Mouse (Mus musculus): ENCODE measurements around the gene Usp50. TPM values are rescaled to one million over a fixed set of nuclear protein-coding genes. Genes with fewer than 3 reads are reported as not detected.

Usp50 gene
- polyA plus RNA-seq (2012; rRNA removed): 0.23 and 0.35 TPM in 2 replicates

- H3K27me3 ChIP-seq (ENCODE audit: control insufficient read depth, insufficient read depth, low read length): no peaks in the 10 kb centered on the region
- no peak within 1 kb of the TSS for H3K27ac ChIP-seq (ENCODE audit: insufficient read depth, low read length)
- no peak for TF ChIP-seq POLR2A (IDR thresholded peaks at IDR 0.05; ENCODE audit: low read depth, low read length)
- TF ChIP-seq CTCF (IDR thresholded peaks at IDR 0.05; ENCODE audit: extremely low read depth, insufficient read depth, insufficient read length, insufficient replicate concordance): no peak
- no peaks in the 10 kb centered on the region for H3K4me1 ChIP-seq (ENCODE audit: control insufficient read depth, insufficient read depth, insufficient read length)
- no peak within 1 kb of the TSS for H3K4me3 ChIP-seq (ENCODE audit: extremely low read depth, insufficient read depth, insufficient read length)
- DNase-seq (ENCODE audit: low read depth in 1 of 2, low spot score in 2 of 2): no peak
- H3K36me3 ChIP-seq (ENCODE audit: control insufficient read depth, insufficient read depth, low read length): no peaks in the 10 kb centered on the region
- 77% methylated on average over 4 of the region's 4 CpGs for WGBS
Observed at GRCm38 (mm10) chr2:126783370-126783769, at the start of gene Usp50. Gene Usp50, minus strand, starts transcription at chr2:126783470.

GRCm38 (mm10) chr2:126817414-126817813 lies 34.1 kb upstream of the Usp50 start:
- DNase-seq (ENCODE audit: low read depth in 1 of 2, low spot score in 2 of 2): no peak
- peaks cover 25% of the 10 kb centered on the region for H3K36me3 ChIP-seq (ENCODE audit: control insufficient read depth, insufficient read depth, low read length)
- H3K27ac ChIP-seq (ENCODE audit: insufficient read depth, low read length): no peak overlapping the region
- H3K4me1 ChIP-seq (ENCODE audit: control insufficient read depth, insufficient read depth, insufficient read length): no peaks in the 10 kb centered on the region
- TF ChIP-seq CTCF (IDR thresholded peaks at IDR 0.05; ENCODE audit: extremely low read depth, insufficient read depth, insufficient read length, insufficient replicate concordance) (no peak), POLR2A (IDR thresholded peaks at IDR 0.05; ENCODE audit: low read depth, low read length) (no peak)
- 85% methylated on average over 2 of the region's 2 CpGs for WGBS
- no peaks in the 10 kb centered on the region for H3K27me3 ChIP-seq (ENCODE audit: control insufficient read depth, insufficient read depth, low read length)
- no peak overlapping the region for H3K4me3 ChIP-seq (ENCODE audit: extremely low read depth, insufficient read depth, insufficient read length)

- Histone ChIP-seq H3K4me3 (ENCODE audit: extremely low read depth, insufficient read depth, insufficient read length) (no peak overlapping the region), H3K27ac (ENCODE audit: insufficient read depth, low read length) (no peak overlapping the region), H3K36me3 (ENCODE audit: control insufficient read depth, insufficient read depth, low read length) (peaks cover 26% of the 10 kb centered on the region), H3K27me3 (ENCODE audit: control insufficient read depth, insufficient read depth, low read length) (no peaks in the 10 kb centered on the region), H3K4me1 (ENCODE audit: control insufficient read depth, insufficient read depth, insufficient read length) (no peaks in the 10 kb centered on the region)
- TF ChIP-seq POLR2A (IDR thresholded peaks at IDR 0.05; ENCODE audit: low read depth, low read length): no peak
- TF ChIP-seq CTCF (IDR thresholded peaks at IDR 0.05; ENCODE audit: extremely low read depth, insufficient read depth, insufficient read length, insufficient replicate concordance): no peak
- 84% methylated on average over 4 of the region's 4 CpGs for WGBS
- DNase-seq (ENCODE audit: low read depth in 1 of 2, low spot score in 2 of 2): no peak
Observed at GRCm38 (mm10) chr2:126816644-126817347, 33.5 kb upstream of the Usp50 start.

GRCm38 (mm10) chr2:126815822-126816221 lies 32.6 kb upstream of the Usp50 start:
- Histone ChIP-seq H3K27me3 (ENCODE audit: control insufficient read depth, insufficient read depth, low read length) (no peaks in the 10 kb centered on the region), H3K27ac (ENCODE audit: insufficient read depth, low read length) (no peak overlapping the region), H3K4me3 (ENCODE audit: extremely low read depth, insufficient read depth, insufficient read length) (no peak overlapping the region), H3K36me3 (ENCODE audit: control insufficient read depth, insufficient read depth, low read length) (peaks cover 26% of the 10 kb centered on the region), H3K4me1 (ENCODE audit: control insufficient read depth, insufficient read depth, insufficient read length) (no peaks in the 10 kb centered on the region)
- no peak for DNase-seq (ENCODE audit: low read depth in 1 of 2, low spot score in 2 of 2)
- no peak for TF ChIP-seq CTCF (IDR thresholded peaks at IDR 0.05; ENCODE audit: extremely low read depth, insufficient read depth, insufficient read length, insufficient replicate concordance)
- TF ChIP-seq POLR2A (IDR thresholded peaks at IDR 0.05; ENCODE audit: low read depth, low read length): no peak
- WGBS: 77% methylated on average over 1 of the region's 1 CpGs

GRCm38 (mm10) chr2:126801980-126802379 lies 18.7 kb upstream of the Usp50 start:
- 88% methylated on average over 3 of the region's 3 CpGs for WGBS
- no peaks in the 10 kb centered on the region for H3K27me3 ChIP-seq (ENCODE audit: control insufficient read depth, insufficient read depth, low read length)
- H3K4me3 ChIP-seq (ENCODE audit: extremely low read depth, insufficient read depth, insufficient read length): no peak overlapping the region
- TF ChIP-seq POLR2A (IDR thresholded peaks at IDR 0.05; ENCODE audit: low read depth, low read length) (no peak), CTCF (IDR thresholded peaks at IDR 0.05; ENCODE audit: extremely low read depth, insufficient read depth, insufficient read length, insufficient replicate concordance) (no peak)
- H3K36me3 ChIP-seq (ENCODE audit: control insufficient read depth, insufficient read depth, low read length): peaks cover 28% of the 10 kb centered on the region
- no peak overlapping the region for H3K27ac ChIP-seq (ENCODE audit: insufficient read depth, low read length)
- no peaks in the 10 kb centered on the region for H3K4me1 ChIP-seq (ENCODE audit: control insufficient read depth, insufficient read depth, insufficient read length)
- DNase-seq (ENCODE audit: low read depth in 1 of 2, low spot score in 2 of 2): no peak

GRCm38 (mm10) chr2:126798455-126798854 lies 15.2 kb upstream of the Usp50 start:
- Histone ChIP-seq H3K36me3 (ENCODE audit: control insufficient read depth, insufficient read depth, low read length) (peaks cover 34% of the 10 kb centered on the region), H3K4me3 (ENCODE audit: extremely low read depth, insufficient read depth, insufficient read length) (no peak overlapping the region), H3K27me3 (ENCODE audit: control insufficient read depth, insufficient read depth, low read length) (no peaks in the 10 kb centered on the region), H3K4me1 (ENCODE audit: control insufficient read depth, insufficient read depth, insufficient read length) (no peaks in the 10 kb centered on the region), H3K27ac (ENCODE audit: insufficient read depth, low read length) (no peak overlapping the region)
- TF ChIP-seq CTCF (IDR thresholded peaks at IDR 0.05; ENCODE audit: extremely low read depth, insufficient read depth, insufficient read length, insufficient replicate concordance): no peak
- no peak for TF ChIP-seq POLR2A (IDR thresholded peaks at IDR 0.05; ENCODE audit: low read depth, low read length)
- whole genome bisulfite sequencing: 93% methylated on average over 5 of the region's 5 CpGs
- DNase-seq (ENCODE audit: low read depth in 1 of 2, low spot score in 2 of 2): no peak

- Histone ChIP-seq H3K36me3 (ENCODE audit: control insufficient read depth, insufficient read depth, low read length) (peaks cover 41% of the 10 kb centered on the region), H3K4me1 (ENCODE audit: control insufficient read depth, insufficient read depth, insufficient read length) (no peaks in the 10 kb centered on the region), H3K4me3 (ENCODE audit: extremely low read depth, insufficient read depth, insufficient read length) (no peak overlapping the region), H3K27ac (ENCODE audit: insufficient read depth, low read length) (no peak overlapping the region), H3K27me3 (ENCODE audit: control insufficient read depth, insufficient read depth, low read length) (no peaks in the 10 kb centered on the region)
- TF ChIP-seq POLR2A (IDR thresholded peaks at IDR 0.05; ENCODE audit: low read depth, low read length) (no peak), CTCF (IDR thresholded peaks at IDR 0.05; ENCODE audit: extremely low read depth, insufficient read depth, insufficient read length, insufficient replicate concordance) (no peak)
- DNase-seq (ENCODE audit: low read depth in 1 of 2, low spot score in 2 of 2): no peak
- 90% methylated on average over 3 of the region's 3 CpGs for WGBS
Observed at GRCm38 (mm10) chr2:126795708-126796107, 12.4 kb upstream of the Usp50 start.

All from spleen, adult 2 months (tissue).